Mouse (Mus musculus) limb, embryonic 14.5 days (tissue): ENCODE measurements around the gene Fcf1. TPM values are rescaled to one million over a fixed set of nuclear protein-coding genes. Genes with fewer than 3 reads are reported as not detected.

Experiments used
- ATAC-seq: fragments of 200-750 bp; cut with Nextera tagmentation; 2 replicates; pipeline ENCODE4 v1.8.0; 2017; ENCODE audit warnings: low read depth, moderate number of reproducible peaks, moderate TSS enrichment; ENCODE audit not compliant: low FRiP score
- DNase-seq: peaks from one replicate; pipeline ENCODE4 v3.0.0-alpha.2; 2015; ENCODE audit warnings: low spot score
- H3K27ac ChIP-seq: fragments of 300-500 bp; sonication (generic); replicated peaks from 2 replicates; pipeline ENCODE4 v1.5.1; 2014; ENCODE audit warnings: low read depth, mild to moderate bottlenecking, low read length, moderate library complexity, mixed read lengths
- H3K27me3 ChIP-seq: fragments of 300-500 bp; sonication (generic); 2 replicates; pipeline ENCODE4 v1.6.1; 2014; ENCODE audit warnings: low read length, mixed read lengths; ENCODE audit not compliant: control insufficient read depth, insufficient read depth
- H3K36me3 ChIP-seq: fragments of 300-500 bp; sonication (generic); 2 replicates; pipeline ENCODE4 v1.6.1; 2014; ENCODE audit warnings: mild to moderate bottlenecking, low read length, moderate library complexity, mixed read lengths; ENCODE audit not compliant: control insufficient read depth, insufficient read depth
- H3K4me1 ChIP-seq: fragments of 300-500 bp; sonication (generic); 2 replicates; pipeline ENCODE4 v1.6.1; 2014; ENCODE audit warnings: antibody characterized with exemption, low read length, mixed read lengths; ENCODE audit not compliant: control insufficient read depth, insufficient read depth
- H3K4me2 ChIP-seq: fragments of 300-500 bp; sonication (generic); replicated peaks from 2 replicates; pipeline ENCODE4 v1.6.1; 2014; ENCODE audit warnings: low read depth, mild to moderate bottlenecking, low read length, moderate library complexity; ENCODE audit not compliant: severe bottlenecking
- H3K4me3 ChIP-seq: fragments of 300-500 bp; sonication (generic); replicated peaks from 2 replicates; pipeline ENCODE4 v1.5.1; 2014; ENCODE audit warnings: low read length
- H3K9ac ChIP-seq: fragments of 300-500 bp; sonication (generic); 2 replicates; pipeline ENCODE4 v1.6.1; 2014; ENCODE audit warnings: mild to moderate bottlenecking, low read depth, low read length, moderate library complexity; ENCODE audit not compliant: severe bottlenecking
- H3K9me3 ChIP-seq: fragments of 300-500 bp; sonication (generic); 2 replicates; pipeline ENCODE4 v1.6.1; 2016; ENCODE audit warnings: low read length; ENCODE audit not compliant: control insufficient read depth
- POLR2A ChIP-seq: fragments of 200-500 bp; IDR thresholded peaks from 2 replicates; pipeline ENCODE4 v1.8.0; 2012; ENCODE audit warnings: inconsistent platforms, mild to moderate bottlenecking, moderate library complexity, borderline replicate concordance; ENCODE audit not compliant: insufficient read depth, insufficient read length; ENCODE audit errors: extremely low read depth
- WGBS: fragments of 180-500 bp; shearing (Covaris S2); extraction: QIAGEN DNeasy Blood & Tissue Kit; methylation state at CpG from one replicate; pipeline ENCODE4 v1.1.7; 2014; 5-methylcytosine and 5-hydroxymethylcytosine counted together
- polyA plus RNA-seq, 2 experiments: library from polyadenylated mRNA; depleted of rRNA in 1 of 2; stranded (reverse) in 1 of 2; unstranded in 1 of 2; fragments of >200 nt; fragmentation: Nextera tagmentation in 1 of 2; extraction: Ambion mirVana in 1 of 2; gene quantifications; 2 replicates each; pipeline versions ENCODE4 v1.2.1 to v1.2.3; 2012 to 2014

Gene Fcf1
- polyA plus RNA-seq, 2 experiments: 132 to 138 TPM

- Histone ChIP-seq H3K27ac (no peak overlapping the region), H3K36me3 (peaks cover 56% of the 10 kb centered on the region), H3K9me3 (no peaks in the 10 kb centered on the region), H3K9ac (no peak overlapping the region), H3K27me3 (no peaks in the 10 kb centered on the region), H3K4me1 (no peaks in the 10 kb centered on the region), H3K4me2 (no peak overlapping the region), H3K4me3 (no peak overlapping the region)
- ATAC-seq (no peak), DNase-seq (no peak)
- no peak for TF ChIP-seq POLR2A
- WGBS: 87% methylated on average over 5 of the region's 5 CpGs
These were observed 35.4 kb upstream of the Fcf1 start for GRCm38 (mm10) chr12:84935343-84935742.

DNA sequence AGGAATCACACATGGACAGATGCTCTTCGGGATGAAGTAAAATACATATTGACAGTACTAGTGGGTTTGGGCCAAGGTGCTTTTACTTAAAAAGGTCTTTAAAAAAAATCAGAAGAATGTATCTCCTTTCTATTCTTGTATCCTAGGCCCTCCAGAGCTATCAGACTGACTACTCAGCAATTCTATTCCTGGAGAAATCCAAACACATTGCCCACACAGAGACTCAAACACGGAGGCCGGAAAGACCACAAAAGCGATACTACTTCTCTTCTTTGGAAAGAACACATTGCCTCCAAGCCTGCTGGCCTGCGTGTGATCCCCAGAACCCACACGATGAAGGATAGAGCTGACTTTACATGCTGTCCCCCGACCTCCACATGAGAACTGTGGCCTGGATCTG, 31.6 kb upstream of the Fcf1 start:
- Histone ChIP-seq H3K4me1 (no peaks in the 10 kb centered on the region), H3K27me3 (no peaks in the 10 kb centered on the region), H3K36me3 (peaks cover 49% of the 10 kb centered on the region), H3K9ac (no peak overlapping the region), H3K9me3 (no peaks in the 10 kb centered on the region), H3K27ac (no peak overlapping the region), H3K4me2 (no peak overlapping the region), H3K4me3 (no peak overlapping the region)
- no peak for TF ChIP-seq POLR2A
- ATAC-seq: no peak
- DNase-seq: no peak
- WGBS: 90% methylated on average over 7 of the region's 7 CpGs

GRCm38 (mm10) chr12:84940343-84940742, 30.4 kb upstream of the Fcf1 start:
- H3K9me3 ChIP-seq: no peaks in the 10 kb centered on the region
- WGBS: 90% methylated on average over 7 of the region's 7 CpGs
- H3K9ac ChIP-seq: no peak overlapping the region
- ATAC-seq: no peak
- H3K27ac ChIP-seq: no peak overlapping the region
- no peak for TF ChIP-seq POLR2A
- no peaks in the 10 kb centered on the region for H3K27me3 ChIP-seq
- no peaks in the 10 kb centered on the region for H3K4me1 ChIP-seq
- no peak for DNase-seq
- peaks cover 52% of the 10 kb centered on the region for H3K36me3 ChIP-seq
- H3K4me3 ChIP-seq: no peak overlapping the region
- no peak overlapping the region for H3K4me2 ChIP-seq

DNA sequence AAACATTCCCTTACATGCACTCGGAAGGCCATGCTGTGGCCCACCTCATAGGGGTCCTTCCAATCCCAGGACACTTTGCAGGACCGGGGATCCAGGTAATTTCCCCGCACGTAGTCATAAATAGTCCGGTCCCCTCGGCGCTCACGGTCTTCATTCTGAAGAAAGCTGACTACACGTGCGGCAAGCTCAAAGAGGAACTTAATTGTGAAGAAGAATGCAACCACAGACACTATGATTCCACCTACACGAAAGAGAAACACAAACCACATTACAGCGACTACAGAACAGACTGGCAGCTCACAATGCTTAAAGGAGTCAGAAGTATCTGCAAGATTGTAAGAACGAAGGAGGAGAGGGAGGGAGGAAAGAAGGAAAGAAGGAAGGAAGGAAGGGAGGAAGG, 29.0 kb upstream of the Fcf1 start:
- ATAC-seq (no peak), DNase-seq (no peak)
- Histone ChIP-seq H3K9ac (no peak overlapping the region), H3K36me3 (peaks cover 54% of the 10 kb centered on the region), H3K27ac (no peak overlapping the region), H3K27me3 (no peaks in the 10 kb centered on the region), H3K4me1 (no peaks in the 10 kb centered on the region), H3K4me2 (no peak overlapping the region), H3K4me3 (no peak overlapping the region), H3K9me3 (no peaks in the 10 kb centered on the region)
- TF ChIP-seq POLR2A: no peak
- WGBS: 94% methylated on average over 13 of the region's 13 CpGs

DNA sequence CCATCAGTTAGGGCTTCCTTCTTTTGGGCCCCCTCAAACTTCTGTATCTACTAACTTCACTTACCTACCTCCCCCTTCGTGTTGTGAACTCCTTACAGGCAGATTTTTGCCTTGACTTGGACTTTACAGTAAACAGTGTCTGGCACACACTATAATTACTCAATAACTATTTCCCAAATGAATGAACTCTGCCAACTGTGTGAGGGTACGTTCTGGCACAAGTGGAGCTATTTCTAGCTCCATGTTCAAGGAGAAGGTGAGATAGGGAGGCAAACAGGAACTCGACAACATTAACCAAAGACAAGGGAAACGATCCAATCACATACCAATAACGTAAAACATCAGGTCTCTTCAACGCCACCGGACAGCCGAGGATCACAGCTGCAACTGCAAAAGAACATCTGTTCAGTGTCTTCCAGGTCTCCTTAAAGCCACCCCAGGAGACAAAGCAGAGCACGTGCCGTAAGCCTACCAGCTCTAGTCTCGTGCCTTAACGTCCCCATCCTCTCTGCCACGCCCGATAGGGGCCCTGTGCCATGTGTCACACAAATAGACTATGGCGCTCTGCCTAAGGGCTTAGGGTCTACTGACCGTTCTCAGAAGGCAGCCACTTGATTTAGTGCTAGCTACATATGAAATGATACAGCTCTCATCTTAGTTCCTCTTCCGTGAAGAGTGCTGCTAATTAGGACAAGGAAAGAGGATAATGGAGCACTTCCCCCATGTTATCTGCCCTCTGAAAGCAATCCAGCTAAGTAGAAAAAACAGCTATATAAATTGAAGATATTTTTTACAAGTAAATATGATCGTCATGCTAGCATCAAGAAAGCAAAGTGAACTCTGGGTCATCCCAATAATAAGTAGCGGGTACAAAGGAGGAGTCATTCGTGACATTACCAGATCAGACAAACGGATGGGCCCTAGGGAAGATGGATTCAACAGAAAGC, 27.4 kb upstream of the Fcf1 start:
- 88% methylated on average over 21 of the region's 21 CpGs for WGBS

More for the DNA sequence above, 27.4 kb upstream of the Fcf1 start:
- Histone ChIP-seq H3K4me3 (no peak overlapping the region), H3K9ac (no peak overlapping the region), H3K27me3 (no peaks in the 10 kb centered on the region), H3K9me3 (no peaks in the 10 kb centered on the region), H3K36me3 (peaks cover 61% of the 10 kb centered on the region), H3K4me2 (no peak overlapping the region), H3K27ac (no peak overlapping the region), H3K4me1 (no peaks in the 10 kb centered on the region)
- DNase-seq: no peak
- ATAC-seq: no peak
- TF ChIP-seq POLR2A: no peak
